Mouse (Mus musculus) heart, postnatal 0 days (tissue): ENCODE data around the gene Galnt5.

Source experiments
- CTCF ChIP-seq: IDR thresholded peaks from 2 replicates; pipeline ENCODE4 v1.5.1; 2016; ENCODE audit warnings: antibody characterized with exemption, control low read depth, low read depth
- EP300 ChIP-seq: IDR thresholded peaks from 2 replicates; pipeline ENCODE4 v1.6.1; 2016; ENCODE audit warnings: antibody characterized with exemption, low read depth

- TF ChIP-seq CTCF: no peak
- TF ChIP-seq EP300: no peak
These were observed 46.1 kb upstream of the Galnt5 start for GRCm38 (mm10) chr2:57951620-57952019.
